Mouse (Mus musculus): ENCODE measurements around the gene Emx2.
A peak's percentile ranks its signal among the peaks of the same experiment; 100 is the strongest.

Gene Emx2

GRCm38 (mm10) chr19:59457951-59458742 lies at the start of gene Emx2:
Emx2 (plus strand) TSS chr19:59458372.
- DNase-seq: peak; percentile 33 to 53

DNA sequence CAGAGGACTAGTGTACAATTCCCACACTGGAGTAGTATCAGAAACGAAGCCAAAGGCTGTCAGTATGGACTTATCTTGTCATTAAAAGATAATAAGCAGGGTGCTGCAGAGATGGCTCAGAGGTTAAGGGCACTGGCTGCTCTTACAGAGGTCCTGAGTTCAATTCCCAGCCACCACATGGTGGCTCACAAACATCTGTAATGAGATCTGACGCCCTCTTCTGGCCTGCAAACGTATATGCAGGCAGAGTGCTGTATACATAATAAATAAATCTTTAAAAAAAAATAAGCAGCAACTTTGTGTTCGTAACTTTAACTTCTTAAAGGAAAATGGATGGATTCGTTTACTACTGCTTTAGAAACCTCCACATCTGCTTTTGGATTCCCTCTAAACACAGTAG lies 44.0 kb upstream of the Emx2 start:
- no peak for DNase-seq

GRCm38 (mm10) chr19:59418024-59418423 lies 40.1 kb upstream of the Emx2 start:
- DNase-seq: peak; percentile 94 to 95

- no peak for DNase-seq
Measured at GRCm38 (mm10) chr19:59418671-59419070, 39.5 kb upstream of the Emx2 start.

GRCm38 (mm10) chr19:59422393-59422792 lies 35.8 kb upstream of the Emx2 start:
- no peak for DNase-seq

DNA sequence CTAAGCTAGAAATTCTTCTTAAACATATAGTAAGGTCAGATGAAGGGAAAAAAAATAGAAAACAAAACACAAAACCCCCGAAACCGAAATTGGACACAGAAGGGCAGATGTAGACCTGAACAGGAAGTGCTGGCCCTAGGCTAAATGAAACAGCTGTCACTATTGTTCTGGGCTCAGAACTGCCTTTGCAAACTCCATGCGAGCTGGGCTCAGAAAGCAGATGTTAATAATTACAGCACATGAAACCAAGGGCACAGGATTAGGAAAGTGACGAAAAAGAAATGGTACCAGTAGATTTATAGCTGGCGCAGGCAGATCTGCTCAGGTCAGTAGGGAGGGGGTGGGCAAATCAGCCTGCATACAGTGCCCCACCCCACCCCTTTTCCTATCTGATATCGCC lies 34.5 kb upstream of the Emx2 start:
- no peak for DNase-seq

GRCm38 (mm10) chr19:59424975-59425374 lies 33.2 kb upstream of the Emx2 start:
- DNase-seq: no peak

- no peak for DNase-seq
Measured at GRCm38 (mm10) chr19:59432286-59432685, 25.9 kb upstream of the Emx2 start.

DNA sequence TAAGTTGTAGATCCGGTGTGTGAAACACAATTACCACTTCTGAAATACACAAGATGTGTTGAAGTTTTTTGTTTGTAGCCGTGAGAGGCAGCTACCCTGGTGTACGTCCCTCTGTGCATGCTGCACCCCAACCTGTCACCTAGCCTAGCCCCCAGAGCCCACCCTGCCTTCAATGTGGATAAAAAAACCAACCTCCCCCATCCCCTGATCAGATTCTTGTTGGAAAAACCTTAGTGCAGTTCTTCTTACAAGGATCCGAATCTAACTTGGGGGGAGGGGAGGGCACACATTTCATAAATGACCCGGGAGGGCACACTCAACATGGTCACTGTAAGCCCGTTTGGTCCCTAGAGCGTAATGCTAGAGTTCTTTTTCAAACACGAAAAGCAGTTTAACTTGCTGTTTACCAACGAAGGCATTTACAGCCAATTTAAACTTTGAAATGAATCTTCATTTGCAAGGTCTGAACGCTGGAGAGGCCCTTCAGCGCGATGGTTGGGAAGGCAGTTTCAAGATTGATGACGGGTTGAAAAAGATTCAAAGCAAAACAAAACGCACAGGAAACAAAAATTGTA lies 7.5 kb upstream of the Emx2 start:
- DNase-seq: no peak

- DNase-seq: peak in 1 of 2 experiments; percentile 20
Measured at GRCm38 (mm10) chr19:59451441-59451951, 6.7 kb upstream of the Emx2 start.

DNA sequence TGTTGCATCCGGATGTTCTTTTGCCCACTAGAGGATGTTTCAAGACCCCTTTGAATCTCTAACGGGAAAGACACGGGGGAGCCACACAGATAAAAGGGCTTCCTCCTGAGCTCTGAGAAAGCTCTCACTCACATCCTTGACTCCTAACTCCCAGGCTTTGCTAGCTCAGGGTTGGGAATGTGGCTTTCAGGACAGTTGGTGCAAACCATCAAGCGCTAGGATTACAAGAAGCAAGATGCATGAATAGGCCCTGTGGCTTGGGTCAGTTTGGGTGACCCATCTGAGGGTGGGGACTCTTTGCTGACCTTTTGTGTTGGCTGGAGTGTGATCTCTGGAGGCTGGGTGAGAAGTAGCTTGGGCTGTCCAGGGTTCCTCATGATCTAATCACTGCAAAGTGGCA lies 5.9 kb upstream of the Emx2 start:
- DNase-seq: no peak

GRCm38 (mm10) chr19:59453591-59453990 lies 4.6 kb upstream of the Emx2 start:
- no peak for DNase-seq

DNA sequence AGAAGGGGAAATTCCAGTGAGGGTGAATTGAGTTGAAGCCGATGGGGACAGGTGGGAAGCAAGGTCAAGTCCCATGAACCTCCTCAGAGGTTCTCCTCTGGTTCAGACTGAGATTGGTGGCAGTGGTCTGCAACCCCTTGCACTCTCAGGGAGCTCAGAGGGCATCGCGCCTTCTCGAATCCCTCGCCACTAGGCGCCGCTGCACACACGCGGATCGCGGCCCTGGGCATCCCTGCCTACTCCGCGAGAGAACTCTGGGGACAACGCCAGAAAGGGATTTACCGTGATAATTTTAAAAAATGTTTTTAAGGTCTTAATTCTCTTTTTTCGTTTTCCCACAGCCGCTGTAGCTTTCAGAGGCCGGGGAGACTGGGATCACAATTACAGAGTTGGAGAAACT lies 4.0 kb upstream of the Emx2 start:
- DNase-seq: peak; percentile 91 to 92

DNA sequence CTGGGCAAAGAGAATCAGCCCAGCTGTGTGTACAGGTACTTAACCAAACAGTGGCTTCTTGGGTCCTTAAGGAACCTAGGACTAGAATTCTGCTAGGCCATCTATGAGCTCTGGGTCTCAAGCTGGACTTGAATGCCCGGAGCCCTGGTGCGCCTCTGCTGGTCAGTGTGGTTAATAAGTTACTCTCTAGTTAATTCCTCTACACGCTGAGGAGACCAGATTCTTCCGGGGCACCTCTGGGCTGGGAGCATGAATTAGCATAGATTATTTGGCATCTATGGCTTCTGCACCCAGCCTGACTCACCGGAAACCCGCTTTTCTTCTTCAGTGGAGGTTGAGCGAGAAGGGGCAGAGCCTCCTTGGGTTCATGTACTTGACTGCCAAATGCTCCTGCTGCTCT lies 2.5 kb upstream of the Emx2 start:
- peak in 1 of 2 experiments; percentile 16 for DNase-seq

DNA sequence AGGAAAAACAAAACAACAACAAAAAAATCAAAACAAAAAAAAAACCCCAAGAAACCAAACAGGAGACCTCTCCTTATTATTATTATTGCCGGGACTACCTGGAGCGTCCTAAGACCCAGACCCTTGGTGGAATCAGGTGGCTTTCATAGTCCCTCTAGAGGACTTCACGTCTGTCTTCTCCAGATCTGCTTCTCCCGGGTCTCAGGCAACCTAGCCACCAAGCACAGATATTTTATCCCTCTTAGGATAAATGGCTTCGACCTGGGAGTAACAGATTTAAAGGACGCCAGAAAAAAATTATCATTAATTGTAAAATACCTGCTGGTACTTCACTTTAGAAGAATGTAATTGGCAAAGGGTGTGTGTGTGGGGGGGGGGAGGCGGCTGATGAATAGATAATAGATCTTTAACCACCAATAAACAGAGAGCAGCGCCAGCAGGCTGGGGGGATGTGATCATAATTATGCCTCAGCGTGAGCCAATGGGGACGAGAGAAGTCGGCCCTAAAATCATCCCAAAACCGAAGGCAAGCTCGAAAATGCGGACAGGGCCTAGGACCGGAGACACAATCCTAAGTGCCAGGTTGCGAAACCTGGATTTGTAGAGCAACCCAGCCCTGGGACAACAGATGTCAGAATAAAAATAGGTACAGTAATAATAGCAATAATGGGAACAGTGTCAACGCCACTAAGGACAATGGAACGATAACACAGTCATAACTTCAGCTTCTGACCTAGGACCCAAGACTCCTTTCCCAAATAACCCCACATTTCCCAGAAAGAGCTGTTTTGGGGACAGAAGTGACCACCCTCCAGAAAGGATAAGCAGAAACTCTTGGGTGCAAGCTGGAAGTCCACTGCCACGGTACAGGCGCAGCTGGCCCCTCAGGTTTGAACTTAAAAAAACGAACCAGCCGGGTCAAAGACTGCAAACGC lies 894 bp upstream of the Emx2 start:
- DNase-seq: peak; percentile 10 to 27

GRCm38 (mm10) chr19:59458743-59459135 lies 567 bp downstream of the Emx2 start:
- no peak for DNase-seq

DNA sequence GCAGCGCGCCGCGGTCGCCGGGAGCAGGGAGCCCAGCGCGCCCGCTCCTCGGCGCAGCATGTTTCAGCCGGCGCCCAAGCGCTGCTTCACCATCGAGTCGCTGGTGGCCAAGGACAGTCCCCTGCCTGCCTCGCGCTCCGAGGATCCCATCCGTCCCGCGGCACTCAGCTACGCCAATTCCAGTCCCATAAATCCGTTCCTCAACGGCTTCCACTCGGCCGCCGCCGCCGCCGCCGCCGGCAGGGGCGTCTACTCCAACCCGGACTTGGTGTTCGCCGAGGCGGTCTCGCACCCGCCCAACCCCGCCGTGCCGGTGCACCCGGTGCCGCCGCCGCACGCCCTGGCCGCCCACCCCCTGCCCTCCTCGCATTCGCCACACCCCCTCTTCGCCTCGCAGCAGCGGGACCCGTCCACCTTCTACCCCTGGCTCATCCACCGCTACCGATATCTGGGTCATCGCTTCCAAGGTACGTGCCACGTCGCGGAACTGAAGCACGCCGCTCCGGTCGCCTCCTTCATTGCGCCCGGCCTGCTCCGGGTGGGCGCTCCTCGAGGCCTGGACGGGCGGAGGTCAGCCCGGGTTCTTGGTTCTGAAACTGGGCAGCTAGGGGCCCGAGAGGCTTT lies 1.1 kb downstream of the Emx2 start:
- DNase-seq: peak; percentile 38 to 44

DNA sequence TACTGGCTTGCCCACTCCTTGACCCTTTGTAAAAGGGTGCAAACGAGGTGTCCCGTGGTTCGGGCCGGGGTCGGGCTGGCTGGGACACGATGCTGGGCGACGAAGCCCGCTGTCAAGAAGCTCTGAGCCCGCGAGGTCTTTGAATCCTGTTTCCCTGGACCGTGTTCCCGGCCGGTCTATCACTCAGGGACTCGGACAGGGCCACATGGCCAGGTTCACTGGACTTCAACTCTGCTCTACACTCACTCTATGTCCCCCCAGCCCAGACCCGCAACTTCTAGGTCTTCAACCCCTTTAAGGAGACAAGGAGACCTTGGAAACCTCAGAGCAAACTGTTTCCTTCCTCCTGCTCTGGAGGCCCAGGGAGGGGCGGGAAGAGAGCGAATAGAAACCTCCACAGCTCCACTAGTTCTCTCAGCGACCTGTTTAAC lies 1.7 kb downstream of the Emx2 start:
- DNase-seq: peak; percentile 17 to 38

- DNase-seq: peak; percentile 38 to 43
Measured at GRCm38 (mm10) chr19:59460328-59461115, 2.4 kb downstream of the Emx2 start.

DNA sequence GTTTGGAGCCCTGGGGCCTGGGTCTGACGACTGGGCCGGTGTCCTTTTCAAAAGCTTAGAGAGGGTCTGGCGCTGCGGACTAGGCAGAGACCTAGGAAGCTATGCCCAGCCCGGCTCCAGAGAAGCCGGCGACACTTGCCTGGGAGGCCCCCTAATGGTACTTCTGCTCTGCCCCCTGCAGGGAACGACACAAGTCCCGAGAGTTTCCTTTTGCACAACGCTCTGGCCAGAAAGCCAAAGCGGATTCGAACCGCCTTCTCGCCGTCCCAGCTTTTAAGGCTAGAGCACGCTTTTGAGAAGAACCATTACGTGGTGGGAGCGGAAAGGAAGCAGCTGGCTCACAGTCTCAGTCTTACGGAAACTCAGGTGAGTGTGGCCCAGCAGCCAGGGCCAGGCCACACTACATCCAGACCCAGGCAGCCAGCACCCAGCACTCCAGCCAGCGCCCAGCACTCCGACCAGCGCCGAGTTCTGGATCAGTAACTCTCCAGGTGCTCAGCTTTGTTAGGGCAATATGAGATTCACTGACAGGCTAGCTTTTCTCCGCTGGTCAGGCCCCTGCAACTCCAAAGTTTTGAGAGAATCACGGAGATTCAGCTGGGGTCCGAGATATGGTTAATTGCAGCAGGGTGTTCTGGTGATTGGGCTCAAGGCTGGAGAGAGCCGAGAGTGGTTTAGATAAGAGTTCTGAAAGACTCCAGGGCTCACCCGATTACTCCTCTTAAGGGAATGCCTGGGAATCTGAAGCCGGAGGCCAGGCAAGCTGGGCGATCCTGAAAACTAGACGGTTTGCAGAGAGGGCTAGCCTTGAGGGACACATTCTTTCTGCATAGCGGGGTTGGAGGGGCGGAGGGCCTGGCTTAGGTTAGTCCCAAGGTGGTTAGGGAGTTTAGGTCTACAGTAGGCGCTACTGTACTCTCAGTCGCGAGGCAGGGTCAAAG lies 3.6 kb downstream of the Emx2 start:
- peak; percentile 6 to 19 for DNase-seq

Measured in cerebellum, postnatal 14 days (tissue).